Mouse (Mus musculus): ENCODE data around the gene Cacnb2. TPM values are rescaled to one million over a fixed set of nuclear protein-coding genes. Genes with fewer than 3 reads are reported as not detected.

Gene Cacnb2
- total and polyA plus RNA-seq, 3 experiments: not detected

- no peak for TF ChIP-seq POLR2AphosphoS5 (IDR thresholded peaks at IDR 0.05; ENCODE audit: borderline replicate concordance, low read depth, low read length)
- TF ChIP-seq NRF1 (IDR thresholded peaks at IDR 0.05; ENCODE audit: insufficient read depth, low read depth, low read length, poor library complexity, severe bottlenecking): no peak
- no peak for TF ChIP-seq POLR2AphosphoS2 (IDR thresholded peaks at IDR 0.05; ENCODE audit: low read length)
- no peak for TF ChIP-seq TBP (IDR thresholded peaks at IDR 0.05; ENCODE audit: low read depth, low read length)
- no peak for TF ChIP-seq GABPA (IDR thresholded peaks at IDR 0.05; ENCODE audit: low read depth, low read length)
- no peak for TF ChIP-seq MXI1 (IDR thresholded peaks at IDR 0.05; ENCODE audit: low read depth, low read length)
- TF ChIP-seq ZC3H11A (IDR thresholded peaks at IDR 0.05; ENCODE audit: low read depth, low read length): no peak
- TF ChIP-seq ZMIZ1 (IDR thresholded peaks at IDR 0.05; ENCODE audit: low read depth, low read length): no peak
- no peak for TF ChIP-seq POLR2A (IDR thresholded peaks at IDR 0.05; ENCODE audit: control insufficient read depth in 1 of 2, insufficient read depth in 1 of 2, low read depth in 1 of 2, low read length in 2 of 2, poor library complexity in 1 of 2)
- no peak for TF ChIP-seq ZKSCAN1 (IDR thresholded peaks at IDR 0.05; ENCODE audit: low read depth, low read length)
- TF ChIP-seq KAT2A (conservative IDR thresholded peaks at IDR 0.05; ENCODE audit: low read depth, low read length): no peak
- TF ChIP-seq SIN3A (IDR thresholded peaks at IDR 0.05; ENCODE audit: low read length): no peak
- no peak for TF ChIP-seq ETS1 (IDR thresholded peaks at IDR 0.05; ENCODE audit: low read depth, low read length)
- TF ChIP-seq CHD2 (IDR thresholded peaks at IDR 0.05; ENCODE audit: low read length): no peak
- TF ChIP-seq EP300 (IDR thresholded peaks at IDR 0.05; ENCODE audit: low read depth in 1 of 2, low read length in 2 of 2): no peak
- TF ChIP-seq MYB (IDR thresholded peaks at IDR 0.05; ENCODE audit: low read depth, low read length): no peak
- Histone ChIP-seq H3K27ac (ENCODE audit: control insufficient read depth, low read depth, low read length) (no peak overlapping the region), H3K36me3 (ENCODE audit: control insufficient read depth in 1 of 2, insufficient read depth in 2 of 2, low read length in 2 of 2) (no peaks in the 10 kb centered on the region), H3K4me3 (ENCODE audit: control insufficient read depth in 1 of 2, insufficient read depth in 1 of 2, low read depth in 2 of 2, low read length in 2 of 2) (no peak overlapping the region), H3K4me1 (ENCODE audit: control insufficient read depth in 1 of 2, insufficient read depth in 2 of 2, low read length in 2 of 2) (no peaks in the 10 kb centered on the region), H3K79me2 (ENCODE audit: control insufficient read depth, insufficient read depth, low read length, poor library complexity) (no peaks in the 10 kb centered on the region), H3K9me3 (replicated peaks; ENCODE audit: insufficient read depth, low read length) (no peaks in the 10 kb centered on the region), H3K9ac (ENCODE audit: control insufficient read depth, low read depth, low read length, poor library complexity, severe bottlenecking) (no peak overlapping the region), H3K27me3 (ENCODE audit: control insufficient read depth in 1 of 2, insufficient read depth in 2 of 2, low read length in 2 of 2) (no peaks in the 10 kb centered on the region)
- no peak for DNase-seq (ENCODE audit: low read depth, low spot score)
Observed at GRCm38 (mm10) chr2:14907124-14907925, 304.4 kb downstream of the Cacnb2 start.

- no peak overlapping the region for H3K9ac ChIP-seq (ENCODE audit: control insufficient read depth, low read depth, low read length, poor library complexity, severe bottlenecking)
- no peak overlapping the region for H3K4me3 ChIP-seq (ENCODE audit: control insufficient read depth in 1 of 2, insufficient read depth in 1 of 2, low read depth in 2 of 2, low read length in 2 of 2)
- no peak for TF ChIP-seq EP300 (IDR thresholded peaks at IDR 0.05; ENCODE audit: low read depth in 1 of 2, low read length in 2 of 2)
- TF ChIP-seq TBP (IDR thresholded peaks at IDR 0.05; ENCODE audit: low read depth, low read length): no peak
- no peak for DNase-seq (ENCODE audit: low read depth, low spot score)
- peaks cover 0 to 2% of the 10 kb centered on the region in 2 experiments; a peak in 1 of 4 replicates for H3K27me3 ChIP-seq (ENCODE audit: control insufficient read depth in 1 of 2, insufficient read depth in 2 of 2, low read length in 2 of 2)
- H3K79me2 ChIP-seq (ENCODE audit: control insufficient read depth, insufficient read depth, low read length, poor library complexity): no peaks in the 10 kb centered on the region
- H3K36me3 ChIP-seq (ENCODE audit: control insufficient read depth in 1 of 2, insufficient read depth in 2 of 2, low read length in 2 of 2): no peaks in the 10 kb centered on the region
- no peak overlapping the region for H3K27ac ChIP-seq (ENCODE audit: control insufficient read depth, low read depth, low read length)
- H3K9me3 ChIP-seq (replicated peaks; ENCODE audit: insufficient read depth, low read length): no peaks in the 10 kb centered on the region
- no peaks in the 10 kb centered on the region for H3K4me1 ChIP-seq (ENCODE audit: control insufficient read depth in 1 of 2, insufficient read depth in 2 of 2, low read length in 2 of 2)
Observed at GRCm38 (mm10) chr2:14917585-14918247, 314.8 kb downstream of the Cacnb2 start.

All from MEL (cell line).